Mouse (Mus musculus) embryonic facial prominence, embryonic 14.5 days (tissue): ENCODE data around the gene Gm28053. TPM values are rescaled to one million over a fixed set of nuclear protein-coding genes. Genes with fewer than 3 reads are reported as not detected.

ENCODE experiments used
- ATAC-seq: fragments of 200-750 bp; cut with Nextera tagmentation; 2 replicates; pipeline ENCODE4 v1.8.0; 2017; ENCODE audit warnings: low read depth, moderate number of reproducible peaks, moderate TSS enrichment
- DNase-seq: peaks from one replicate; pipeline ENCODE4 v3.0.0-alpha.2; 2015; ENCODE audit warnings: low spot score
- H3K27ac ChIP-seq: fragments of 300-500 bp; sonication (generic); replicated peaks from 2 replicates; pipeline ENCODE4 v1.5.1; 2014; ENCODE audit warnings: low read depth, mild to moderate bottlenecking, low read length, moderate library complexity
- H3K27me3 ChIP-seq: fragments of 300-500 bp; sonication (generic); replicated peaks from 2 replicates; pipeline ENCODE4 v1.6.1; 2014; ENCODE audit warnings: low read length; ENCODE audit not compliant: control insufficient read depth, insufficient read depth
- H3K36me3 ChIP-seq: fragments of 300-500 bp; sonication (generic); 2 replicates; pipeline ENCODE4 v1.6.1; 2014; ENCODE audit warnings: low read length, mixed read lengths; ENCODE audit not compliant: control insufficient read depth, insufficient read depth
- H3K4me1 ChIP-seq: fragments of 300-500 bp; sonication (generic); 2 replicates; pipeline ENCODE4 v1.6.1; 2014; ENCODE audit warnings: antibody characterized with exemption, low read length; ENCODE audit not compliant: control insufficient read depth, insufficient read depth
- H3K4me2 ChIP-seq: fragments of 300-500 bp; sonication (generic); 2 replicates; pipeline ENCODE4 v1.6.1; 2014; ENCODE audit warnings: low read depth, mild to moderate bottlenecking, low read length, moderate library complexity, mixed read lengths
- H3K4me3 ChIP-seq: fragments of 300-500 bp; sonication (generic); 2 replicates; pipeline ENCODE4 v1.5.1; 2014; ENCODE audit warnings: low read depth, mild to moderate bottlenecking, low read length
- H3K9ac ChIP-seq: fragments of 300-500 bp; sonication (generic); 2 replicates; pipeline ENCODE4 v1.6.1; 2014; ENCODE audit warnings: low read depth, mild to moderate bottlenecking, low read length, moderate library complexity, mixed read lengths
- H3K9me3 ChIP-seq: fragments of 300-500 bp; sonication (generic); 2 replicates; pipeline ENCODE4 v1.6.1; 2016; ENCODE audit warnings: low read length; ENCODE audit not compliant: control insufficient read depth
- WGBS: fragments of 180-500 bp; shearing (Covaris S2); extraction: QIAGEN DNeasy Blood & Tissue Kit; methylation state at CpG from one replicate; pipeline ENCODE4 v1.1.7; 2014; 5-methylcytosine and 5-hydroxymethylcytosine counted together
- polyA plus RNA-seq: library from polyadenylated mRNA; unstranded; fragments of >200 nt; fragmentation: Nextera tagmentation; extraction: Ambion mirVana; gene quantifications from 2 replicates; pipeline ENCODE4 v1.2.1, GENCODE M21; 2014

Gm28053 gene
- polyA plus RNA-seq, 1 experiment from 2014 or later: not detected

GRCm38 (mm10) chr6:48741273-48741672 is 22.9 kb downstream of the Gm28053 start:
- ATAC-seq (no peak), DNase-seq (no peak)
- no peaks in the 10 kb centered on the region for H3K9me3 ChIP-seq
- peaks cover 41% of the 10 kb centered on the region for H3K27me3 ChIP-seq
- WGBS: 34% methylated on average over 3 of the region's 3 CpGs
- H3K4me2 ChIP-seq: no peak overlapping the region
- no peak overlapping the region for H3K9ac ChIP-seq
- H3K4me1 ChIP-seq: 0 out of 2 replicates have a peak, but pooled peaks cover 5% of the 10 kb centered on the region
- H3K27ac ChIP-seq: no peak overlapping the region
- H3K36me3 ChIP-seq: no peaks in the 10 kb centered on the region
- no peak overlapping the region for H3K4me3 ChIP-seq

- Histone ChIP-seq H3K9me3 (no peaks in the 10 kb centered on the region), H3K9ac (no peak overlapping the region), H3K27ac (no peak overlapping the region), H3K4me2 (no peak overlapping the region), H3K36me3 (no peaks in the 10 kb centered on the region), H3K4me3 (no peak overlapping the region), H3K4me1 (0 out of 2 replicates have a peak, but pooled peaks cover 5% of the 10 kb centered on the region), H3K27me3 (peaks cover 41% of the 10 kb centered on the region)
- 31% methylated on average over 9 of the region's 9 CpGs for WGBS
- ATAC-seq: no peak
- DNase-seq: no peak
Measured at GRCm38 (mm10) chr6:48741711-48742206, 23.4 kb downstream of the Gm28053 start.

GRCm38 (mm10) chr6:48742422-48743351 is 24.3 kb downstream of the Gm28053 start:
- H3K4me3 ChIP-seq: peak overlapping the region; percentile 37
- WGBS: 2% methylated on average over 42 of the region's 52 CpGs
- H3K4me1 ChIP-seq: 0 out of 2 replicates have a peak, but pooled peaks cover 5% of the 10 kb centered on the region
- DNase-seq (no peak), ATAC-seq (no peak)
- H3K27me3 ChIP-seq: peaks cover 41% of the 10 kb centered on the region
- H3K36me3 ChIP-seq: no peaks in the 10 kb centered on the region
- H3K9ac ChIP-seq: no peak overlapping the region
- H3K27ac ChIP-seq: no peak overlapping the region
- no peaks in the 10 kb centered on the region for H3K9me3 ChIP-seq
- peak overlapping the region; percentile 68 for H3K4me2 ChIP-seq

- H3K9me3 ChIP-seq: no peaks in the 10 kb centered on the region
- H3K4me2 ChIP-seq: no peak overlapping the region
- DNase-seq (no peak), ATAC-seq (no peak)
- 51% methylated on average over 2 of the region's 2 CpGs for WGBS
- H3K4me1 ChIP-seq: 0 out of 2 replicates have a peak, but pooled peaks cover 5% of the 10 kb centered on the region
- H3K9ac ChIP-seq: 0 out of 2 replicates have a peak overlapping the region, but pooled peaks have one; percentile 21
- no peak overlapping the region for H3K4me3 ChIP-seq
- no peak overlapping the region; the same call in 1 of the 2 replicates for H3K27ac ChIP-seq
- H3K27me3 ChIP-seq: peaks cover 41% of the 10 kb centered on the region
- no peaks in the 10 kb centered on the region for H3K36me3 ChIP-seq
Measured at GRCm38 (mm10) chr6:48745490-48745889, 27.1 kb downstream of the Gm28053 start.

GRCm38 (mm10) chr6:48745959-48746889 is 27.8 kb downstream of the Gm28053 start, which contains the start of gene Gimap5:
Gene Gimap5, plus strand, starts transcription at chr6:48746197.
- H3K27me3 ChIP-seq: peaks cover 34% of the 10 kb centered on the region
- peak within 1 kb of the TSS; percentile 4; the same call in 1 of the 2 replicates for H3K4me2 ChIP-seq
- H3K4me3 ChIP-seq: peak within 1 kb of the TSS; percentile 2; the same call in 1 of the 2 replicates
- no peaks in the 10 kb centered on the region for H3K36me3 ChIP-seq
- 35% methylated on average over 16 of the region's 16 CpGs for WGBS
- H3K9ac ChIP-seq: 0 out of 2 replicates have a peak within 1 kb of the TSS, but pooled peaks have one; percentile 21
- 0 out of 2 replicates have a peak, but pooled peaks cover 5% of the 10 kb centered on the region for H3K4me1 ChIP-seq
- no peaks in the 10 kb centered on the region for H3K9me3 ChIP-seq
- H3K27ac ChIP-seq: peak within 1 kb of the TSS; percentile 23
- DNase-seq: peak; percentile 38
- no peak; the same call in 1 of the 2 replicates for ATAC-seq

- H3K9me3 ChIP-seq: no peaks in the 10 kb centered on the region
- 0 out of 2 replicates have a peak, but pooled peaks cover 5% of the 10 kb centered on the region for H3K4me1 ChIP-seq
- H3K4me2 ChIP-seq: no peak overlapping the region
- no peak overlapping the region for H3K4me3 ChIP-seq
- H3K27me3 ChIP-seq: peaks cover 28% of the 10 kb centered on the region
- H3K36me3 ChIP-seq: no peaks in the 10 kb centered on the region
- H3K27ac ChIP-seq: no peak overlapping the region
- DNase-seq (no peak), ATAC-seq (no peak)
- 64% methylated on average over 7 of the region's 7 CpGs for WGBS
- H3K9ac ChIP-seq: no peak overlapping the region
Measured at GRCm38 (mm10) chr6:48747091-48747966, 28.9 kb downstream of the Gm28053 start.

- Histone ChIP-seq H3K27me3 (no peaks in the 10 kb centered on the region), H3K27ac (no peak overlapping the region), H3K4me3 (no peak overlapping the region), H3K9ac (no peak overlapping the region), H3K4me1 (no peaks in the 10 kb centered on the region), H3K36me3 (no peaks in the 10 kb centered on the region), H3K4me2 (no peak overlapping the region), H3K9me3 (no peaks in the 10 kb centered on the region)
- WGBS: 55% methylated on average over 7 of the region's 7 CpGs
- ATAC-seq (no peak), DNase-seq (no peak)
Measured at GRCm38 (mm10) chr6:48763567-48764270, 45.3 kb downstream of the Gm28053 start.
